Mouse (Mus musculus) bone marrow, adult 2 months (tissue): ENCODE data around the gene Rrbp1.

Experiments used
- CTCF ChIP-seq: fragments of 200-500 bp; IDR thresholded peaks from 2 replicates; pipeline ENCODE4 v1.5.1; 2011; ENCODE audit warnings: low read length, control low read depth; ENCODE audit not compliant: control insufficient read depth, insufficient read depth
- POLR2A ChIP-seq: fragments of 200-500 bp; IDR thresholded peaks from 2 replicates; pipeline ENCODE4 v1.6.1; 2011; ENCODE audit warnings: low read depth, mild to moderate bottlenecking, control low read depth, low read length, borderline replicate concordance; ENCODE audit not compliant: control insufficient read depth

GRCm38 (mm10) chr2:143947981-143948380 is 63.1 kb downstream of the Rrbp1 start:
- TF ChIP-seq POLR2A (no peak), CTCF (no peak)
